Mouse (Mus musculus) erythroblast, embryonic 14.5 days (primary cell): ENCODE measurements around the gene Eprs. TPM values are rescaled to one million over a fixed set of nuclear protein-coding genes. Genes with fewer than 3 reads are reported as not detected.

Experiments
- H3K27me3 ChIP-seq: 2 replicates; pipeline ENCODE4 v1.6.1; 2012; ENCODE audit warnings: inconsistent platforms; ENCODE audit not compliant: control insufficient read depth
- H3K36me3 ChIP-seq: 2 replicates; pipeline ENCODE4 v1.6.1; 2012; ENCODE audit warnings: mild to moderate bottlenecking, inconsistent platforms; ENCODE audit not compliant: control insufficient read depth
- H3K4me1 ChIP-seq: 2 replicates; pipeline ENCODE4 v1.6.1; 2012; ENCODE audit warnings: inconsistent platforms; ENCODE audit not compliant: control insufficient read depth
- H3K4me3 ChIP-seq: replicated peaks from 2 replicates; pipeline ENCODE3; 2012; ENCODE audit warnings: moderate library complexity, mild to moderate bottlenecking, inconsistent platforms
- H3K9me3 ChIP-seq: 2 replicates; pipeline ENCODE4 v1.6.1; 2012; ENCODE audit warnings: low read length, inconsistent platforms, mixed read lengths; ENCODE audit not compliant: control insufficient read depth
- GATA1 ChIP-seq: IDR thresholded peaks from 2 replicates; pipeline ENCODE4 v1.6.1; 2012; ENCODE audit warnings: low read length, inconsistent platforms, mixed read lengths
- TAL1 ChIP-seq: IDR thresholded peaks from 3 replicates; pipeline ENCODE4 v1.6.1; 2012; ENCODE audit warnings: low read length, inconsistent platforms, mixed read lengths
- polyA plus RNA-seq: library from polyadenylated mRNA; stranded (reverse); fragments of >175 nt; gene quantifications from 2 replicates; pipeline ENCODE4 v1.2.3, GENCODE M21; 2012

The Eprs gene
- polyA plus RNA-seq, 1 experiment = 0.60 TPM

GRCm38 (mm10) chr1:185454144-185454543, 91.3 kb downstream of the Eprs start:
- peak overlapping the region; percentile 87 for H3K4me3 ChIP-seq
- peaks cover 4% of the 10 kb centered on the region; the same call in 1 of the 2 replicates for H3K9me3 ChIP-seq
- peaks cover 87% of the 10 kb centered on the region for H3K4me1 ChIP-seq
- peaks cover 57% of the 10 kb centered on the region for H3K36me3 ChIP-seq
- peaks cover 7% of the 10 kb centered on the region for H3K27me3 ChIP-seq
- TF ChIP-seq TAL1 (no peak), GATA1 (no peak)

GRCm38 (mm10) chr1:185454575-185454954, 91.7 kb downstream of the Eprs start, which contains the start of gene Slc30a10:
Gene Slc30a10 (plus strand): TSS chr1:185454848.
- peaks cover 61% of the 10 kb centered on the region for H3K36me3 ChIP-seq
- H3K4me1 ChIP-seq = peaks cover 87% of the 10 kb centered on the region
- peak within 1 kb of the TSS; percentile 87 for H3K4me3 ChIP-seq
- H3K27me3 ChIP-seq = peaks cover 7% of the 10 kb centered on the region
- peaks cover 4% of the 10 kb centered on the region; the same call in 1 of the 2 replicates for H3K9me3 ChIP-seq
- peak; percentile 96 for TF ChIP-seq GATA1
- peak; percentile 84 for TF ChIP-seq TAL1

GRCm38 (mm10) chr1:185454955-185455701, 92.3 kb downstream of the Eprs start:
- Histone ChIP-seq H3K27me3 (peaks cover 7% of the 10 kb centered on the region), H3K4me1 (peaks cover 87% of the 10 kb centered on the region), H3K36me3 (peaks cover 65% of the 10 kb centered on the region), H3K9me3 (peaks cover 4% of the 10 kb centered on the region; the same call in 1 of the 2 replicates), H3K4me3 (peak overlapping the region; percentile 87)
- TF ChIP-seq GATA1 (no peak), TAL1 (no peak)

GRCm38 (mm10) chr1:185456327-185456726, 93.5 kb downstream of the Eprs start:
- TF ChIP-seq GATA1 (no peak), TAL1 (no peak)
- H3K36me3 ChIP-seq = peaks cover 71% of the 10 kb centered on the region
- H3K9me3 ChIP-seq = peaks cover 4% of the 10 kb centered on the region; the same call in 1 of the 2 replicates
- peaks cover 87% of the 10 kb centered on the region for H3K4me1 ChIP-seq
- peaks cover 7% of the 10 kb centered on the region for H3K27me3 ChIP-seq
- H3K4me3 ChIP-seq = peak overlapping the region; percentile 87

GRCm38 (mm10) chr1:185460096-185460495, 97.3 kb downstream of the Eprs start:
- Histone ChIP-seq H3K27me3 (peaks cover 5% of the 10 kb centered on the region), H3K4me1 (peaks cover 87% of the 10 kb centered on the region), H3K36me3 (peaks cover 99% of the 10 kb centered on the region), H3K9me3 (peaks cover 4% of the 10 kb centered on the region; the same call in 1 of the 2 replicates), H3K4me3 (peak overlapping the region; percentile 51)
- no peak for TF ChIP-seq GATA1
- no peak for TF ChIP-seq TAL1

GRCm38 (mm10) chr1:185462889-185463288, 100.0 kb downstream of the Eprs start:
- peaks cover 4% of the 10 kb centered on the region; the same call in 1 of the 2 replicates for H3K9me3 ChIP-seq
- no peak for TF ChIP-seq TAL1
- TF ChIP-seq GATA1 = no peak
- H3K4me3 ChIP-seq = no peak overlapping the region
- no peaks in the 10 kb centered on the region; the same call in 1 of the 2 replicates for H3K27me3 ChIP-seq
- peaks cover 96% of the 10 kb centered on the region for H3K4me1 ChIP-seq
- peaks cover 100% of the 10 kb centered on the region for H3K36me3 ChIP-seq

GRCm38 (mm10) chr1:185469551-185470021, 106.7 kb downstream of the Eprs start:
- Histone ChIP-seq H3K27me3 (no peaks in the 10 kb centered on the region), H3K36me3 (peaks cover 79% of the 10 kb centered on the region), H3K4me1 (peaks cover 100% of the 10 kb centered on the region), H3K9me3 (no peaks in the 10 kb centered on the region), H3K4me3 (peak overlapping the region; percentile 52)
- TF ChIP-seq TAL1 = peak; percentile 54; the same call in 2 of the 3 replicates
- TF ChIP-seq GATA1 = peak; percentile 49; the same call in 1 of the 2 replicates

GRCm38 (mm10) chr1:185472025-185472720, 109.3 kb downstream of the Eprs start:
- no peaks in the 10 kb centered on the region for H3K9me3 ChIP-seq
- H3K4me3 ChIP-seq = peak overlapping the region; percentile 63
- peaks cover 99% of the 10 kb centered on the region for H3K4me1 ChIP-seq
- peak; percentile 79 for TF ChIP-seq TAL1
- peak; percentile 66 for TF ChIP-seq GATA1
- H3K36me3 ChIP-seq = peaks cover 53% of the 10 kb centered on the region
- H3K27me3 ChIP-seq = no peaks in the 10 kb centered on the region

- peaks cover 93% of the 10 kb centered on the region for H3K4me1 ChIP-seq
- TF ChIP-seq TAL1 (no peak; the same call in 2 of the 3 replicates), GATA1 (no peak)
- H3K27me3 ChIP-seq = no peaks in the 10 kb centered on the region
- no peaks in the 10 kb centered on the region for H3K9me3 ChIP-seq
- H3K36me3 ChIP-seq = peaks cover 48% of the 10 kb centered on the region
- no peak overlapping the region for H3K4me3 ChIP-seq
Observed at GRCm38 (mm10) chr1:185472730-185473129, 109.9 kb downstream of the Eprs start.
